Mouse (Mus musculus) cerebellum, adult 11-12 months (tissue): Measurements from ENCODE around the gene Fam168b.

ENCODE experiments used
- DNase-seq: peaks from one replicate; pipeline ENCODE4 v3.0.0; 2022

Fam168b gene

DNA sequence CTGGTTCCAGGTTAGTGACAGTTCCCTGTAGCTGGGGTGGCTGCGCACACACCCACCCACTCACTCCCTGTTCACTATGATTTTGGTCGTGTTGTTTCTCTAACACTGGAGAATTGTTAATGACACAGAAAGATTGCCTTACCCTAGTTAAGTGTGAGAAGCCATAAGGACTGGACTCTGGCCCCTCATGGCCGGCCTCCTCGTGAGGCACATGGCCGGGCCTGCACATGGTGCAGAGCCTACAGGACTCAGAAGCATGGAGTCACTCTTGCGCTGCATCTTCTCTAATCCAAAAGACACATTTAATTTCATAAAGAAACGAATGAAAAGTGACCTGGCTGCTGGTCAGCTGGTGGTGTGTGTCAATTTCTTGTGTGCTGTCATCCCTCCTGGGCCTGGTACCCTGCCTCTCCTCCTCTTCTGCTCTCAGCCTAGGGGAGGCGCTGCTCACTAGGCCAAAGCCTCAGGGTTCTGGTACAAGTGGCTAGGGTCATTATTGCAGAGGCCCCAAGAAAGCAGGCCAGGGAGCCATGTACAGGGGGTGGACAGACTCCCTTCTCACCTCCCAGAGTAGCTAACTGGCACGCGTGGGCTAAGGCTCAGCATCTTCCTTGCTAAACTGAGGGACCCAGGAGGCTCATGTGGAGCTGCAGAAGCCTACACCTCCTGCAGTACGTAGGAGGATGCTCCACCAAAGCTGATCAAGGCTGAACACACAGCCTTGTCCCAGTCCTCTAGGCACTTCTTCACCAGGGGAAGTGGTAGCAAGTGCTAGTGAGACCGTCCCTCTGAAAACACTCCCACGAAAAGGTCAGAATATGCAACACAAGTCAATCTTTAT, 30.2 kb downstream of the Fam168b start:
- DNase-seq = no peak

- peak; percentile 48 for DNase-seq
Measured at GRCm38 (mm10) chr1:34811581-34811980, 31.3 kb downstream of the Fam168b start.

DNA sequence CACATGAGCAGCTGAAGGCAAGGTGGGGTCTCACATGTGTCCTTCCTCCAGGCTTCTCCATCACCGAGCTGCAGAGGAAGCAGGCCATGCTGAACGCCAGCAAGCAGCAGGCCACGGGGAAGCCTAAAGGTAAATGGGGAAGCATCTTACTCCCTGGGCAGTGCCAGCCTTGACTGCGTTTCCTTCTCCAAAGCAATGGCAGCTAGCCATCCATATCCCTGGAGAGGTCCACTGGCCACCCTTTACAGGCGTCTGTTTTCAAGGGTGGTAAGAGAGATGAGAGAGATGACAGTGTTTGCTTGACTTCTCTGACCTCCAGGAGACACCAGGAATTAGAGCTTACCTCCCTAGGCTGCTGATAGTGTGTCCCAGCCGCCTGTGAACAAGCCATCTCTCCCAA, 31.8 kb downstream of the Fam168b start:
- DNase-seq = peak; percentile 38

GRCm38 (mm10) chr1:34810293-34810692, 32.6 kb downstream of the Fam168b start:
- DNase-seq = peak; percentile 51

DNA sequence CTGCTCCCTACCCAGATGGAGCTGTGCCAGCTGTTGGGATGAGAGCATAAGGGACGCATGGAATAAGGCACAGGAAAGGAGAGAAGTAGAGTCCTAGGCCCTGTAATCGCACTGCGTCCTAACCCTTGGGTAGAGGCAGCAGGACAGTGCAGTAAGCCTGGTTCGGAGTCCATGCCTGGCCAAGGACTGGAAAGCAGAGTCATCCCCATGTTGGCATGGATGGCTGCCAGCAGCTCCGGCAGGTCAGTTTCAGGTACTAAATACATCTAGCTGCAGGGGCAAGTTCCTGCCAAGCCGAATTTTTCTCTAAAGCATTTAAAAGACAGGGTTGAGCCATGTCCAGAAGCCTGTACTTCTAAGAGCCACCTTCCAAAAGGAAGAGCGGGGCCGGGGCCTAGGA, 34.4 kb downstream of the Fam168b start:
- peak; percentile 62 for DNase-seq

- DNase-seq = peak; percentile 43
Measured at GRCm38 (mm10) chr1:34805931-34806520, 36.8 kb downstream of the Fam168b start.

DNA sequence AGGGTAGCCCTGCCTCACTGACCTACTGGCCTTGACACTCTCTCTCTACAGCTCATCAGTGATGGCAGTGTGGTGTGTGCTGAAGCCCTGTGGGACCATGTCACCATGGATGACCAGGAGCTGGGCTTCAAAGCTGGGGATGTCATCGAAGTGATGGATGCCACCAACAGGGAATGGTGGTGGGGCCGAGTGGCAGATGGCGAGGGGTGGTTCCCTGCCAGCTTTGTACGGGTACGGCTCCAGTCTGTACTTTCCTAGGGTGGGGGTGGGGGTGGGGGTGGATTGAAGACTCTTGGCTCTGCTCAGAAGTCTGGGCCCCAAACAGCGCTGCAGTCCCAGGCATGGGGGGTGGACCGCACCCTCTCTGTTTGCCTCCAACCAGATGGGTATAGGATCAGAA, 38.0 kb downstream of the Fam168b start:
- no peak for DNase-seq

GRCm38 (mm10) chr1:34802290-34802642, 40.6 kb downstream of the Fam168b start:
- DNase-seq = peak; percentile 33

- DNase-seq = peak; percentile 63
Measured at GRCm38 (mm10) chr1:34801616-34802289, 41.1 kb downstream of the Fam168b start.

GRCm38 (mm10) chr1:34799140-34799539, 43.7 kb downstream of the Fam168b start:
- DNase-seq = no peak

DNA sequence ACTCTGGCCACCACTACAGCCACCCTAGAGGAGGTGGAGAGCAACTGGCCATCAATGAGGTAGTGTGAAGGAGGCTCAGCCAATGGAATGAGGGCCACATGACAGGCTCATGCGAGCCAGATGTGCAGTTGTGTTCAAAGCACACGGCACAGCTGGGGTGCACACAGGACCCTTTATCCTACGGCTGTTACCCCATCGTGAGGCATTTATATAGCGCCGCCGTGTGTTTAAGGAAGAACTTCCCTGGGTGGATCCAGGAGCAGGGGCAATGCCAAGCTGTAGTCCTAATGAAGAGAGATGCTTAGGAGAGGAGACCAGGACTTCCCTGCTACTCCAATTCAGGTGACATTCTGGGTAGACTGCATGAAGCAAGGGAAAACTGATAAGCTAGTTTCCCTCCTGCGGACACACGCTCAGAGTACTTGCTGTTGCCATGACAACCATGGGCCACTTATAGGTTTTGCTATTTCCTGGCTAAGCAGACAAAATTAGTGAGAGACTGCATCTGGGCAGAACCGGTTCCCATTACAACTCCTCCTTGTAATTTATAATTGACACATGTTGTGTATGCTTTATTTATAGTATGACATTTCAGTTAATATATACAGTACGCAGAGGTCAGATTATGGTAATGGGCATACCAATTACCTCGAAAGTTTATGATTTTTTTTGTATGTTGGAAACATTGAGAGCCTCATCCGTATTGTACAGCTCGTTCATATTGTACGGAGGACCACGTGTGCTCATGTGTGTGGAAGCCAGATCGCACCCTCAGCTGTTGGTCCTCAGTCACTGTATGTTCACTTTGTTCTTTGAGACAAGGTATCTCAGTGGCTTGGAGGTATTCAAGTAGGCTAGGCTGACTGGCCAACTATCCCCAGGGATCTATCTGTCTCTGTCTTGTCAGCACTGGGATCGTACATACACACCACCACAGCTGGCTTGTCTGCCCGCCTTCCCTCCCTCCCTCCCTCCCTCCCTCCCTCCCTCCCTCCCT, 49.3 kb downstream of the Fam168b start:
- DNase-seq = no peak

DNA sequence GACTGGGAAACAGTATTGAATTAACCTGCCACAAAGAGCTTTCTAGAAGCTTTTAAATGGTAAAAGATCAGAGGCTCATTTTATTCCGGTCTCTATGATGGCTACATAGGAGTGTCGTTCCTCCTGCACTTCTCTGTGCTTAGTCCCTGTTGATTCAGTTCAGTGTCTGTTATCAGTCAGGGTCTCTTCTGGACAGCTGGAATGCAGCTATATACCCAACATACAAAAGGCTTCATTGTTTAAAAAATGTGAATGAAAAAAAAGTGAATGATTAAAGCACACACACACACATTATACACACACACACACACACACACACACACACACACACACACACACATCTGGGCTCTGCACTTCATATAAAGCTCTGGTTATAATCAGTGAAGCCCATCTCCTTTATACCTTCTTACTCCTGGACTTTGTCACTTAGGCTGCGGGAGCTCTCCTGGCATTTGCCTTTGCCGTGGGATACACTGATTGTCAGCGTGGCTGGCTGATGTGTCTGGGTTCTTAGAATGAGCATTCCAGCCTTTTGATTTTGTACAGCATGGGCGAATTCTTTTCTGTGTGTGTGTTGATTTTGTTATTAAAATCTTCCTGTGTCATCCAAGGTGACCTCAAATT, 59.2 kb downstream of the Fam168b start:
- no peak for DNase-seq

DNA sequence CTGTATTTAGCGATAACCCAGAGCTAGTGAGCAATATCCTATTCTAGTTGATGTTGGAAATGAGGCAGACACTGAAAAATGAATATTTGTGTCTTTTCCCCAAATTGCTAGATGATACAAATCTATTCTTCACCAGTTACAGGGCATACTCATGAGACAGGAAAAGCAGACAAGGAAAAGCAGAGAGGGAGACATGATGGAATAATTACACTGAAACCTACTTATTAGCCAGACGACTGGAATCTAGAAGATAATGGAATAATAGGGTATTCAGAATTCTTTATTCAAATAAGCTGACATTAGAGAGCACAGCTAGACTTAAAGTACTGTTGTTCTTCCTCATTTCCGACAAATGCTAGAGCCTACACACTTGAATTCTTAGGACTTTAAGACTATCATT, 67.0 kb downstream of the Fam168b start:
- no peak for DNase-seq

GRCm38 (mm10) chr1:34768875-34769274, 74.0 kb downstream of the Fam168b start:
- DNase-seq = no peak

DNA sequence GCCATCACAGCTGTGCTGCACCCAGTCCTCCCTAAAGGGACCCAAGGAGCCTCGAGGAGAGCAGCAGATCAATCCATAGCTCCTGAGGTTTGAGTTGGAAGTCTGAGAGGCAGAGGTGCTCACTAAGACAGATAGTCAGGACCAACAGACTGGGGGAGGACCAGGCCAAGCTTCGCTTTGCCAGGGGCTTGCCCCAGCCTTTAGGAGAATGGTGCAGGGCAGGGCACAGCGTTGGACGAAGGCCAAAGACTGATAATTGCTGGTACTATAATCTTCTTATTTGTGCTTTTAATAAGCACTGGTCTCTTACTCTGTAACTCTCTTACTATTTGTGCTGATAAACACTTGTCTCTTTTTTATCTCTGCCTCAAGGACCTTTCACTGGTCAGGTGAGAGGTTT, 75.0 kb downstream of the Fam168b start:
- DNase-seq = no peak

- peak; percentile 86 for DNase-seq
Measured at GRCm38 (mm10) chr1:34766899-34767298, 76.0 kb downstream of the Fam168b start.
